Mouse (Mus musculus) v-Abl transformed pro-B cells (cell line): ENCODE measurements around the gene Ccdc6.

Experiments
- in situ Hi-C, 2 experiments: fragments of 400-800 bp; cut with MboI; formaldehyde crosslinking; loops; one replicate each; pipeline ENCODE4 v1.15.1; 2025; ENCODE audit not compliant: unreplicated experiment in 2 of 2

Gene Ccdc6

DNA sequence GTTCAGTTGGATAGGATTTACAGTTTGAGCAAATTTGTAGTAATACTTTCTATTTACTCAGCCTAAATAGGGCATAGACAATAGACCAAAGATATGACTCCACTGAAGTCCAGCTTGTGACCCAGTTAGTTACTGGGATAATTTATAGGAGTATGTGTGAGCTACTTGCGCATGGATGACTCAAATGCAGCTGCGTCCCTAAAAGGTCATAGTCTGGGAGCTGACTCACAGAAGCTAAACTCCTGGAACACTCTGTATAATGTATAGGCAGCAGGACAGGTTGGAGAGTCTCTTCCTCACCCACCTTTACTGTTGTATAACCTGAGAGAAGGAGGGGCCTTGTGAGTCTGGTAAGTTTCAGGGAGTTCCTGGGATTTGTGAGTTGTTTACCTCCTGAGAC lies 26.5 kb downstream of the Ccdc6 start:
- in situ Hi-C loops = no loop called here

DNA sequence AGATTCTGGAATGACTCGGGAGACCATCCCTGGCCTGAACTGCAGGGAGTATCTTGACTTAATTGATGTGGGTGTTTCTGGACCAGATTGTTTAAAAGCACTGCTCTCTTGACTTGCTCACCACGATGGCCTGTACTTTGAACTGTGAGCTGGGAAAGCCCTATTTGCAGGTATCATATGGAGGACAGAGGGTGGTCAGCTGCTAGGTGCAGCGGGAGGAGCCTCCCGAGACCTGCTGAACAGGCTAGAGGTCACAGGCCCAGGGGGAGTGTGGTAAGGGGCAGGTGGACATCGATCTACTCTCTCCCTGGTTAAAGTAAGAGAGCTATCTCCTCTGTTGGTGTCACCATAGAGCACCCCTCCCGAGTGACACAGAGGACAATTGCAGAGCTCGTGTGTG lies 28.6 kb downstream of the Ccdc6 start:
- in situ Hi-C loops = no loop called here

DNA sequence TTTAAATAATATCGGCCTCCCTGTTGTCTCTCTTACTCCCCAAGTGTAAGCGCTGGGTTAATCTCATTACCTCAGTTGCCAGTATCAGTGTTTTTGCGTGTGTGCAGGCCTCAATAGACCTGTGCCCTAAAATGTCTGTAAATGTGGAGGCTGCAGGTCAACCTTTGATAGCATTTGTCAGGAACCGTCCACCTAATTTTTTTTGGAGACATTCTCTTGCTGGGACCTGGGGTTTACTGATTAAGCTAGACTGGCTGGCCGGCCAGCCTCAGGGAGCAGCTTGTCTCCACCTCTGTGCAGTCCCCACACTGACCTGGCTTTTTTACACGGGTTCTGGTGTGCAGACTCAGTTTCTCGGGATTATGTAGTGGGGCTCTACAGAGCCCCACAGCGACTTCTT lies 30.4 kb downstream of the Ccdc6 start:
- in situ Hi-C loops = no loop called here

DNA sequence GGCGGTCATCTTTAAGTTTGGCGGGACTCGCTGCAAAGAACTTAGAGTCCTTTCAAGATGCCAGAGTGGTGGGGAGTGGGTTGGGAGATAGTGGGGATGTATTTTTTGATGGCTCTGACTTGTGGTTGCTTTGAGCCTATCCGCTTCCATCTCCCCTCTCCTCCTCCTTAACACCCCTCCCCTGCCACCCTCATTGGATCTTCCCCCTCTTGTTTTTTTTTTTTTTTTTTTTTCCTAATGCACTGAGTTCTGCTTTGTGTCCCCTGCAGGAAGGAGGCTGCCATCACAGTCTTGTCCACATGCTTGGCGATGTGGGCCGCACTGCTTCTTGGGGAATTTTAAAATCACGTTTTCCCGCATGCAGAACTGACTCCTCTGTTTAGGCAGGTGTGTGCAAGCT lies 31.5 kb downstream of the Ccdc6 start:
- in situ Hi-C loops = no loop called here

DNA sequence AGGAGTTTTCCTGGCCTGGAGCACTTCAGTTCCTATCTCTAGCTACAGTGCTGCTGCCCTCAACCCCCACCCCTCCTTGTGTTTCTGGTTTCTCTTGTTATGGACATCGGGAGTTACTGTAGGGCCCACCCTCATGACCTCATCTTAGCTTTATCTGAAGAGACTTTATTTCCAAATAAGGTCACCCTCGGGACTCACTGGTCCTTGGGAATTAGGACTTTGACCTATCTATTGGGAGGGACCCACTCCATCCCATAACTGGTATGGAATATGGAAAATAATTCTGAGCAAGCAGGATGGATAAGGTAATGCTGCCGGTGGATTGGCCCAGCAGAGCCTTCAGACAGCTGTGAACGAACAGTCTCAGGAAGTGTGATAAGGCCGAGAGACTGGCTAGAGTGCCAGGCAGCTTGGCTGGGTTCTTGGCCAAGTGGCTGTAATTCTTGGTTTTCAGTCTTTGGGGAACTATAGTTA lies 35.2 kb downstream of the Ccdc6 start:
- in situ Hi-C loops = no loop called here

DNA sequence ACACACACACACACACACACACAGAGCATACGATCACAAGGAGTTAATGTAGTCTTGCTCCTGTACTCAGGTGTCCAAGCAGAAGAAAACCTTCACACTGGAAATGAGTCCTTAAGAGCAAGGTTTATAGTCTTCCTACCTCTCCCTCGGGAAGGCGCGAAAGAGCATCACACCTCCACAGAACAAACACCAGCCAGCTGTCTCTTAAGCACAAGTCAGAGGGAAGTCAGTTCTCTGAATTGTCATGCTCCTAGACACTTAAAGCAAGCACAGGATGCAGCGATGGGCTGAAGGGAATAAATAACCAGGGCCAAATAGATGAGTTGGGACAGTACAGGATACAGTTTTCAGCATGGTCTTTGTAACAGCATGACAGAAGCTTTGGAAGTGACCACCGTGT lies 35.8 kb downstream of the Ccdc6 start:
- in situ Hi-C loops = no loop called here

DNA sequence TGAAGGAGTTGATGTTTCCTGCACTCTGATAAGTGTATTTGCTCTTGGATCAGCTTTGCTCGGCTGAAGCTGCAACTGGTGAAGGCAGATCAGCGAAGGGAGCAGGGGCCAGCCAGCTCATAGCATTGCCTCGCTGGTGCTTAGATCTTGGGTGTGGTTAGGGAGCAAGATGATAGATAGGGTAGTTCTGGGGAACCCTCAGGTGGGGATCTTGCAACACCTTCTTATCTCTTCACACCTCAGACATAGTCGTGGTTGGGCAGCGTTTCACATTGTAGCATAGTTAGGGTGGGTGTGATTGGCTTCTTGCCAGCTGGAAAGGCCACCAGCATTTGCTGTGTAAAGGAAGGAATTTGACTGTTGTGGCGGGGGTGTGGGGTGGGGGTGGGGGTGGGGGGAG lies 36.3 kb downstream of the Ccdc6 start:
- in situ Hi-C loops = no loop called here

DNA sequence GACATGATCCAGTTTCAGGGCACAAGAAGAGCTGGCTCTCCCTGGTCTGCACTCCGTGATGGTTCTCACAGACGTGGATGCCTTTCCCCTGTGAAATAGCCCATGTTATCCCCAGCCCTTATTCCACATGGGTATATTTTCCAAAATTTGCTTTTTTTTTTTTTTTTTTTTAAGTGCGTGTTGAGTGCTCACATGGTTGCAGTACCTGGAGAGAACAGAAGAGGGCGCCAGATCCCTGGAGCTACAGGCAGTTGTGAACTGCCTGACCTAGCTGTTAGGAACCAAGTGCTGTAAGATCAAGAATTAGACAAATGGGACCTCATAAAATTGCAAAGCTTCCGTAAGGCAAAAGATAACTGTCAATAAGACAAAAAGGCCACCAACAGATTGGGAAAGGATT lies 38.8 kb downstream of the Ccdc6 start:
- in situ Hi-C loops = no loop called here

DNA sequence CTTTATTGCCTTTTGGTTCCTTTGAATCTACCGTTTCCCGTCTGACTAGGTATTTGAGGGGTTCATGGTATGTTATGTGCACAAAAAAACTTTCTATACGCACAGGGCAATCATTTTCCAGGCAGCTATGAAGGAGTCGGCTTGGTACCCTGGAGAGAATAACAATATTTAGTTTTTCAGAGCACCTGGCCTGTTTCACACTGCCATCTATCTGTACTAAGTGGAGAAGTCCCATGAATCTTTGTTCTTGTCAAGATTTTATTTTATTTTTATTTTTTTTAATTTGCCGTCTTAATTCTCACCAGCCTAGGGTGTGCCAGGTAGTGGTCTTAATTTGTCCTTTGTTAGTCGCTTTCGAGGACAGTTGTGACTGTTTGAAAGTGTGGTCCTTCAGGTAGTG lies 40.7 kb downstream of the Ccdc6 start:
- in situ Hi-C loops = no loop called here

DNA sequence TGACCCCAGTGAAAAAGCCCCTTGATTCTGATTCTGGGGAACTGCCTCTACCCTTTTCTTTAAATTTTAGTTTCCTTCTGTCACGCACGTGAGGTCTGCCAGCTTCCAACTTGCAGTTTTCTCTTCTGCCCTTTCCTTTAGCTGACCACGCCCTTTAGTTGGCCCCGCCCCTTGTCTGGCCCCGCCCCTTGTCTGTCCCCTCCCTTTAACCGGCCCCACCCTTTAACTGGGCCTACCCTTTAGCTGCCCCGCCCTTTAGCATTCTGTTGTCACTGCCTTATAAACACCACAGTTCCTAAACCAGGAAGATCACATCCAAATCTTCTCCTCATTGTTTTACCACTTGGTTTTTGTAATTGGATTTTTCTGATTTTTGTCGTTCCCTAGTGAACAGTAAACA lies 41.2 kb downstream of the Ccdc6 start:
- in situ Hi-C loops = no loop called here

DNA sequence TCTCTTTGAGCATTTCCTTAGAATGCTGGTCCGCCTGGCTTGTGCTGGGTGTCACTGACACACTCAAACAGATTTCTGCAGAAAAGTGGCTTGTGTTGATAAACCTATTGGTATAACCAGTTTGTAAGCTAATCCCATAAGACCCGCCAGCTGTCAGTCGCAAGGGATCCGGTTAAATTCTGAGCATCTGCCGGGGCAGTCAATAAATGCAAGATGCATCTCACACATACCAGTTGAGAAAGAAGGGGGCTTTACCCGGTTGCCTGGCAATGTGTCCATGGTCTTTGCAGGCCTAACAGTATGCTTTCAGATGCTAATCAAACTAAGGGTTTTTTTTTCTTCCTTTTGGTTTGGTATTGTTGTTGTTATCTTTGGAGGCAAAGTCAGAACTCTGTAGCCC lies 42.4 kb downstream of the Ccdc6 start:
- in situ Hi-C loops = no loop called here

DNA sequence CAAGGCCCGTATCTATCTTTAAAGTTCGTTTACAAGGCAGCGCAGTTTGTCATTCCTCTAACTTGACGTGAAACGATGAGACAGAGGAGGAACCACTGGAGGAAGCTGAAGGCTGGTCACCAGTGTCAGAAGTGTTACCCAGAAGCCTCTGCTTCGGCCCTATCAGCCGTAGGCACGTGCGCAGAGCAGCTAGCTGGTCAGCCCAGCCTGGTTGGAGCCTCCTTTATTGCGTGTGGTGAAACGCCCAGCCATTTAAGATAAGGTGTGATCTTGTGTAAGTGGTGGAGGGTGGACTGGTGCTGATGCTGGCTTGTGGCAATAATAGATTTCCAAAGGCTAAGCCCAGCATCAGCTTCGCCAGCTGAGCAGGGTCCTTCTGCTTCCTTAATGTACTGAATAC lies 43.5 kb downstream of the Ccdc6 start:
- in situ Hi-C loops = no loop called here

DNA sequence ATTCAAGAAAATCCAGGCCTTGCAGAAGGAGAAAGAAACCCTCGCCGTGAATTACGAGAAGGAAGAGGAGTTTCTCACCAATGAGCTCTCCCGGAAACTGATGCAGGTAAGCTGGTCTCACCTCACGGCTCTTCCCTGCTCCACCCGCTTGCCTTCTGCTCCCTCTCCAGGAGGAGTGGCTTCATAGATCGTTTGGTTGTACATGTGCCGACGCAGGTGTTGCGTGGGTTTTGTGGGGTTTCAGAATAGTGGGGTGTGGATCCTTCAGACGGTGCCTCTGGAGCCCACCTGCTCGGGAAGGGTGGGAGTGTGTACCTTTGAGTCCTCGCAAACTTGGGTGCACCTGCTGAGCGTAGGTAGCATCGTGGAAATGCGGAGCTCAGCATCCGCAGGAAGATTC lies 45.7 kb downstream of the Ccdc6 start:
- in situ Hi-C loops = no loop called here

DNA sequence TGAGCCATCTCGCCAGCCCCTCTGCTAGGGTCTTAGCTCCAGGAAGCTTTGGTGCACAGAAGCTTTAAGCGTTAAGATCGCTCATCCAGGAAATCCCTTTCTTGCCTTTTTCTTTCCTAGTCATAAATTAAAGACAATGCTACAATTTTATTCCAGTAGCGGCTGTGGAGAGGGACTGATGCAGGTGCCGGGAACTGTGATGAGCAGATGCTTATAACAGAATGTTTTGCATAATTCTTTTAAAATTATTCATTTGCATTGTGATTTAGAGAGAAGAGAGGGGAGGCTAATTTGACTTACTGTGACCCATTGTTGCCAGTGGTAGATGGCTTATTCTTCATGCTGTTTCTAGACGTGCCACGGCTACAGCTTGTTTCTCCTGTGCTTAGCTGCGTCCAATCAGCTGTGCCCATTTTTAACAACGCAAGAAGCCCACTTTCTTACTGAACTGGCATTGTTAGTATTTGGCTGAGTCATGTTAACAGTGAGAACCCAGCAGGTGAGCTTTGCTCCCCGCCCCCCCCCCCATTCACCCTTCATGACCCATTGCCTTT lies 47.2 kb downstream of the Ccdc6 start:
- in situ Hi-C loops = no loop called here

DNA sequence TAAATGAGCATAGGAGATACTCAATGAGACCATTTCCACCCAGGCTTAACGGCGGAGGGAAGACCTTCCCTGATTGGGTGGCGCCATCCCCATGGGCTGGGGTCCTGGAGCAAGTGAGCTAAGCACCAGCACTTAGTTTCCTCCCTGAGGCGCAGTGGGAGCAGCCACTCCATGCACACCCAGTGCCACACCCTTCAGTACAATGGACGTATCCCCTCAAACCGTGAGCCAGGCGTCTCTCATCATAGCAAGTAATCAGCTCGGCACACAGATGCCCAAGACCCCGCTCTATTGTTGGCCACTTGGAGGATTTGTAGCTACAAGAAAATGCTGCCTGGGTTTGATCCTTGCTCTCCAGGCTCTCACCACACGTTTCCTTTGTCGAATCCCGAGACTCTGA lies 49.0 kb downstream of the Ccdc6 start:
- in situ Hi-C loops = no loop called here

DNA sequence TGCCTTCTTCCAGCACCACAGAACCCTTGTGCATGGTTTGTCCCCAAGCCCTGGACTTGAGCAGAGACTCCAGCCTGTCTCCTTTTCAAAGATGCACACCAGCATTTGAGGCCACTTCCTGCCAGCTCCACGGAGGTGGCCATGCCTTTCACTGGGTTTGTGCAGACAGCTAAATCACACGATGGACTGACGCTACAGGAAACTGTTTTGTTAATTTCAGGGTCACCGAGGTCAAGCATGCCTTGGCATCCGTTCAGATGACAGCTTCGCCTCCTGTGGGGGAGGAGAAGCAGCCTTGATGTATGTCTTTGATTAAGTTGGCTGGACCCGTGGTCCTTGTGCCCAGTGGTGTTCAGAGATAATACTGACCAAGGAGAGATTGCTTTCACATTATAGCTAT lies 52.2 kb downstream of the Ccdc6 start:
- in situ Hi-C loops = no loop called here

DNA sequence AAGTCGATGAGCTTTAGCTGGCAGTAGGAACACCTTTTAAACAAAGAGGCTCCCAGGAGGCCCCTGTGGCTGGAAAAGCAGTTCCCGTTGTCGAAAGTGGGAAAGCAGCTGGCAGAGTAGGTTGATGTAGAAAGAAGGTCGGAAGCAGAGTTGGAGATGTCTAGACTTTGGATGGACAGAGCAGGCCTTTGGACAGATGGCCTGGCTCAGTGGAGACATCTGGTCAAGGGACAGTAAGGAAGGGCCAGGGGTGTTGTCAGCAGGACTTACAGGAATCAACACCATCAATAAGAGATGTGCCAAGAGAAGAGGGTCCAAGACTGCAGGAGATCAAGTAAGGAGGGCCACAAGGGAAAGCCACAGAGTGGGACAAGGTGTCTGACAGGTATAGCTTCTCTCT lies 53.4 kb downstream of the Ccdc6 start:
- in situ Hi-C loops = loop anchor here in 1 of 2 experiments (25.0 kb wide), 1 partner anchor 412 kb away; no protein-coding TSS in a partner anchor

DNA sequence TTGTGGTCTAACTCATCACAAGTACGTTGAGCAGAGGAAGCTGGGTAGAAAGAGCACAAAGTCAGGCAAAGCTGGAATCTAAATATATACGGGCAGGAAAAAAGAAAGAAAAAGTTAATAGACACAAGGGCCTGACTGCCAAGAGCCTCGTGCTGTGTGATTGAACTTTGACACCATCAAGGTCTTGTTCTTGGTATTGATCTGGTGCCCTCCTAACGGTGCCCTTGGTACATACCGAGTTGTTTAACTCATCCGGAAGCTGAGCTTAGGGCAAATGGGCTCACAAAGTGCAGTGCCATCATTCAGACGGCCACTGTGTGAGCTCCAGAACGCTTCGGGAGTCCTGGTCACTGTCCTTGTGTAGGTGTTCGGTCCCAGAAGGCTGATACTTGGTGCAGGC lies 54.2 kb downstream of the Ccdc6 start:
- in situ Hi-C loops = loop anchor here in 1 of 2 experiments (25.0 kb wide), 1 partner anchor 411 kb away; no protein-coding TSS in a partner anchor

DNA sequence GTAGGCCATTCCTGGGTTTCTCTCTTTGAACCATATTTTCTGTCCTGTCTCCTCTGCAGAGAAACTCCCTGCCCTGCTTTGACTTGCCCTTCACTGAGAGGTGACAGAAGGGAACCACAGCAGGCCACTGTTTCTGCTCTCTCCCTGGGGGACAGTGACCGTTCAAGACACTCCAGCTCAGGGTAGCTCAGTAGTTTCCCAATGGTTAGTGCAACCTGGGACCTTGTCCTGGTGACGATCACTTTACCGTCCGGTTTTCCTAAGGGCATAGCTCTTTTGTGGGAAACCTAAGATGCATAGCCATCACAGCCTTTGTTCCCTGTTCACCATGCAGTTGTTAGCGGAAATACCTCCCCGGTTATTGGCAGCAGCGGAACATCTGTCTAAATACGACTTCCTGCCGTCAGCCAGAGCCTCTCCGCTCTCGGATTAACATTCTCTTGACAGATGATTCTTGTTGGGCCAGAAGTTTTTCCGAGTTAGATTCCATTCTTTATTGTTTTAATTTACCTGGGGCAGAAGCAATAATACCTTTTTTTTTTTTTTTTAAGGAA lies 55.3 kb downstream of the Ccdc6 start:
- in situ Hi-C loops = loop anchor here in 1 of 2 experiments (25.0 kb wide), 1 partner anchor 410 kb away; no protein-coding TSS in a partner anchor

DNA sequence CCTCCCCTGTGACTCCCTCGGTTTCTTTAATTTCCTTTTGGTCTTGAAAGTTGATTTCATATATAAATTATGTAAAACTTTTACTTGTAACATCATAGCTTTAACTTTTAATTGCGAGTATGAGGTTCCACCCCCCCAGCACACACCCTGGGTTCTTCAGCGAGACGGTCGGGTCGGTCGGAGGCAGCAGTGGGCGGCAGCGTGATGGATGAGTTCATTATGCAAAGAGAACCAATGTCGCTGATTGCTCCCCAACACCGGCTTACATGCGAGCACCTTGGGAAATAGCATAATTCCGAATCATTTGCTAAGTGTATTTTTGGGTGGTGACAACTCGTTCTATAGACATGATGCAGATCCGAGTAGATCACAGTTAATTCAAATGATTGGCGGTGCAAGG lies 56.9 kb downstream of the Ccdc6 start:
- in situ Hi-C loops = loop anchor here in 1 of 2 experiments (25.0 kb wide), 1 partner anchor 408 kb away; no protein-coding TSS in a partner anchor

DNA sequence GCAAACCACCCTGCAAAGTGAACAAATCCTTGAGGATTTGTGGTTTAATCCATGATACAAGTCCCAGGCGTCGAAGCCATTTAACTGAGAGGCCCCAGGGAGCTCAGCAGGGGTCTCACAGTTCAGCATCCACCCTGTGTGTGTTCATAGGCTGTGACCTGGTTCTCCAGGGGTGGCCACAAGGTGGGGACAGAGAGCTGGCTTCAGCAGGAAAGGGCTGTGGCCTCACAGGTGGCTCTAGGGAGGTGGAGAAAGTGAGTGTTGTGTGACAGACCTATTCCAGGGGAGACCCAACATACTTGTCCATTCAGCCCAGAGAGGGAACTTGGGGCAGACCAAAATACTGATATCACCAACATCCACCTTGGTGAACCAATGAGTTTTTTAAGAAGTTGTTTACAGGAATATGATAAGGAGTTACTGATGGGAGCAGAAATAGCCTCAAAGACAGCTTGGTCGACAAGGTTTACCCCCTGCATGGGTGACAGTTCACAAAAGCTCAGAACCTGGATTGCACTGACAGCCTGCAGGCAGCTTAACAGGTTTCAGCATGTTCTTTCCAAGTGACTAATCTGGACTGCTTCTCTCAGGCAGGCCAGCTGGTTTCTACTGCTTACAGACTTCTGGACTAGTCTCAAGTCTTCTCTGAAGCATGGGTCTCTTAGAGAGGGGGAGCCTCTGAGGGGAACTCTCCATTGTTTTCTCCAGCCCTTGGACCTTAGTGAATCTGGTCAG lies 59.7 kb downstream of the Ccdc6 start:
- in situ Hi-C loops = loop anchor here in 1 of 2 experiments (25.0 kb wide), 1 partner anchor 406 kb away; no protein-coding TSS in a partner anchor
